Mouse (Mus musculus): ENCODE measurements around the gene Snx17.

Snx17 gene

DNA sequence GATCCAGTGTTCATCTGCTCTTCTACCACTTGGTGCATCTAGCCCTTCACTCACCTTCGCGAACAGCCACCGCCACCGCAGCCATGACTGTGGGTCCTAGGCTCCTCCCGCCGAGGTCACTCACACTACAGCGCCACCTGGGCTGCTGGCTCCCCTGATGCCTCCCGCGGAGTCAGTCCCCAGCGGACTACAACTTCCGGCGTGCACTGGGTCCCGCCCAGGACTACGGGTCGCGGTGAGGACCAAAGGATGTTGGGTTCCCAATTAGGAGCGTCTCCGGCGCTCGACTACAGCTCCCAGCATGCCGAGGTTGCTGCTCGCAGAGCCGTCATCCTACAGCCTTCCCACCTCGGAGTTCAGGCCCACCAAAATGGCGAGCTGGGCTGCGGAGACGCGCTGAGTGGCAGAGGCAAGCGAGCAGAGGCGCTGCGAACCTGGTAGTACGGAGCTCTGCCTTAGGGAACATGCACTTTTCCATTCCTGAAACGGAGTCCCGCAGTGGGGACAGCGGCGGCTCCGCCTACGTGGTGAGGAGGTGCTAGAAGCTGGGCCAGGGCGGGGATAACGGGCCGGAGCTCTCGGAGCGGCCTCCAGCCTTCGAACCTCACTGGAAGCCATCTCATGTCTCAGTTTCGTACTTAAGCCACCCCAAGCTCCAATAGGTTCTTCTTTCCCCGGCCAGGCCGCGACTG lies at the start of gene Snx17, which contains the start of gene Eif2b4:
TSS of gene Snx17 (plus strand) at position 289 of the 692 bp plus-strand sequence.
TSS of gene Eif2b4 (minus strand) at position 492 of the 692 bp plus-strand sequence.
- peak; percentile 99 for DNase-seq (ENCODE audit: low spot score in 2 of 2)

DNA sequence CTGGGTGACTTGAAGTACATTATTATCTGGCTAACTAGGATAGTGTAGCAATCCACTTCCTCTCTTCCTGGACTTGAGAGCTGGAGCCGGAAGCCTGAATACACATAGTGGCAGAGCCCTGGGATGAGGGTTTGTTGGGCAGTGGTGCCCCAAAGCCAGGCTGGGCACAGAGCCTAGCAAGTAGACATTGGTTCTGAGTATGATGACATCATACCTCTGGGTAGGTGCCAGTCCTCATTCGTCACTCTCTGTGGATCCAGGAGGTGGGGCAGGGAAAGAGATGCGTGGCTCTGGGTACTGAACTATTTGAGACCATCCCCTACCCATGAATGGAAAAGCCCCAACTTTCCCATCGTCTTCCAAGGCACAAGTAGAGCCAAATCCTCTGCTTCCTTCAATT lies 43.2 kb upstream of the Snx17 start:
- no peak for DNase-seq (ENCODE audit: low spot score in 2 of 2)

DNA sequence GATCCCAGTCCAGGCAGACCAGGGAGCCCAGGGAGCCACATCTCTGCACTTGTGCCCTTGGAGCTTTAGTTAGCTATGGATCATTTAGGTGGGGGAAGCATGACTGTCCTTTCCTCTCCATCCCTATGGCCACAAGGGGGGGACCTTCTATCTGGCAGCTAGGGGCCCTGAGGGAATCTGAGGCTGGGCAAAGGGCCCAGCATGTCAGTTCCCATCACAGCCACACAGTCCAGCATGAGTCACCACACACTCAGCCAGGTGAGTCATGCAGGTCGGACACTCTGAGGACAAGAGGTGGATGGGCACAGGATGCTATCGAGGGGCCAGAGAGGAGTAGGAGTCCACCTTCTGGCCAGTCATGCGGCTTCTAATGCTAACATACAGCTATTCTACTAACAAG lies 41.3 kb upstream of the Snx17 start:
- DNase-seq (ENCODE audit: low spot score in 2 of 2) = no peak

DNA sequence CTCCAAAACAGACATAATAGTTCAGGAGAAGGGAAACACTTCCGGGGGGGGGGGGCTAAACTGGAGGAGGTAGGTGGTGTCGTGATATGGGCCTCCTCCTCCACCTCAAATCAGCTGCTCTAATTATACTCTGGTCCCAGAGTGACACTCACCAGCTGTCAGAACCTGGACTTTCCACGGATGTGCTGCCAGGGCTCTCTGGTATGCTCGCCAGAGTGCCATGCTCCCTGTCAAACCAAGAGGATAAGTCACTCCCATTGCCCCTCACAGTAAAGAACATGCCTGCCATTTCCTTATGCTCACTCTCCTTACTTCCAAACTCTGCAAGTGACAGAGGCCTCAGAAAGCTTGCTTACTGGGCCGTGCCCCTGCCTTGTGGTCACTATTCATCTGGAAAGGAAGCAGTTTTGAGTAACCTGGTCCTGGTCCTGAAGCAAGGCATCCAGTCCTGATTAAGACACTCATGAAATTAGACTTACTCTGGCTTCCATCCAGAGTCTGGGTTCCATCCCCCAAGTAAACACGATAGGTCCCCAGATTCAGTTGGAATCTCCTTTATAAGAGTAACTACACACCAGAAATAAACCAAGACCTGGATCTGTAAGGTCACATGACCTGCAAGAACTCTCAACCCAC lies 39.4 kb upstream of the Snx17 start:
- no peak for DNase-seq (ENCODE audit: low spot score in 2 of 2)

DNA sequence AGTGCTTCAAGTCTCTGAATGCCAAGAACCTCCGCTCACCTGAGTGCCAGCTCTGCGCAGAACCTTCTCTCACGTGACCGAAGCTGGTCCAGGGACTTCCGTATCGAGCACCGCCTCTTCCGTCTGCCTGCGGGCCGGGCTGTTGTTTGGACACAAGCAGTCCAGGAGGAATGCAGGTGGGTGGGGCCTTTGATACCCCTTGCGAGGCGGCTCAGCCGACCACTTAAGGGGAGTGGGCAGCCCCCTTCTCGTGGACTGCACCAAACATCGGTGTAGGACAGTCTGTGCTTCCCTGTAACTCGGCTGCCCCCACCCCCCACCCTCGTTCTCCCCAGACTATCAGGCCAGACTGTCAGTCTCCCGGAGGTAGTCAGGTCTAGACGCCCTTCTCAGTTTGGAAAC lies 38.9 kb upstream of the Snx17 start, which contains the start of gene Mpv17:
TSS of gene Mpv17 (minus strand) at position 100 of the 402 bp plus-strand sequence.
- peak; percentile 60 to 72 for DNase-seq (ENCODE audit: low spot score in 2 of 2)

DNA sequence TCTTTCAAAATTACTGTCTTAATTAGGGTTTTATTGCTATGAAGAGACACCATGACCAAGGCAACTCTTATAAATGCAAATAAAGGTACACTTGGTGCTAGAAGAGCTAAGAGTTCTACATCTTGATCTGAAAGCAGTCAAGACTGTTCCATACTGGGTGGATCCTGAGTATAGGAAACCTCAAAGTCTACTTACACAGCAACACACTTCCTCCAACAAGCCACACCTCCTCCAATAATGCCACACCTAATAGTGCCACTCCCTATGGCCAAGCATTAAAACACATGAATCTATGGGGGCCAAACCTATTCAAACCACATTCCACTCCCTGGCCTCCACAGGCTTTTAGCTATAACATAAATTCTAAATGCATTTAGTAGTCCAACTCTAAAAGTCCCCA lies 30.6 kb upstream of the Snx17 start:
- no peak for DNase-seq (ENCODE audit: low spot score in 2 of 2)

DNA sequence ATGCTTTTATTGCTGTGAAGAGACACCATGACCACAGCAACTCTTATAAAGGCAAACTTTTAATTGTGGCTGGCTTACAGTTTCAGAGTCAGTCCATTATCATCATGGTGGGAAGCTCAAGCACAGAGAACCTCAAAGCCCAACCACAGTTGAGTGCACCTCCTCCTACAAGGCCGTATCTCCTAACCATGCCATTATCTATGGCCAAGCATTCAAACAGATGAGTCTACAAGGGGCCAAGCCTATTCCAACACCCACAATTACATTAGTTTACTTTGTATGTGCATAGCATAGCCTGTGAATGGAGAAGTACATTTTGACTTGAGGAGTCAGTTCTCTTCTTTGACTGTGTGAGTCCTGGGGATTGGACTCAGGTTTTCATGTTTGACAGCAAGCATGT lies 28.1 kb upstream of the Snx17 start:
- DNase-seq (ENCODE audit: low spot score in 2 of 2) = no peak

DNA sequence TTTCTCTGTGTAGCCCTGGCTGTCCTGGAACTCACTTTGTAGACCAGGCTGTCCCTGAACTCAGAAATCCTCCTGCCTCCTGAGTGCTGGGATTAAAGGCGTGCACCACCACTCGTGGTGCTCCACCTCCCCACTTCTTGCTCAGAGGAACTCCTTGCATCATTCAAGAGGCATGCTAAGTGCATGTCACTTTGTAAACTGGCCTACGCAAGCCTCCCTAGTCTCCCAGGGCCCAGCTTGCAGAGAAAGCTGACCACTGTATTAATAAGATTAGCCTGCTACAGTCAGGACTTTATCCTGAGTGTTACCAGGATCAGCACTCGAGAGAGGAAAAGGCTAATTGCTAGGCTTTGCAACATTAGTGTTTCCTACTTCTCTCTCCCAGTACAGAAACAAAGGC lies 24.4 kb upstream of the Snx17 start:
- no peak for DNase-seq (ENCODE audit: low spot score in 2 of 2)

DNA sequence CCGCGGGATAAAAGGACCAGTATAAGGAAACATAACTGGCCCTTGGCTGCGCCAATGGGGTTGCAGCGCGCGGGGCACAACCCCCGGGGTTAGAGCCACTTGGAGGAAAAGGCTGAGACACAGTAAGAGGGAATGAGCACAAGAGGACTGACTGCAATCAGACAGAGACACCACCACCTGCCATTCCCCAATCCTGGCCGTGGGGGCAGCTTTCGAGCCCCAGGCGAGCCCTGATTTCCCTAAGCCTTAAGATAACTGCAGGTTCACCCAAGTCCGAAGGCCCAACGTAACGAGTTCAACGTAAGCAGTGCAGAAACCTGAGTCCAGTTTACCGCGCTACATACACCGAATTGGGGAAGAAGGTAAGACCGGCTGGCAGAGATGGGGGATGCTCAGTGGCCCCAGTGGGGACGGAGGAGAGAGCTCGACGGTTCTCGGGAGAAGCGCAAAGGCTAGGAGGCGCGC lies 13.7 kb upstream of the Snx17 start:
- no peak for DNase-seq (ENCODE audit: low spot score in 2 of 2)

DNA sequence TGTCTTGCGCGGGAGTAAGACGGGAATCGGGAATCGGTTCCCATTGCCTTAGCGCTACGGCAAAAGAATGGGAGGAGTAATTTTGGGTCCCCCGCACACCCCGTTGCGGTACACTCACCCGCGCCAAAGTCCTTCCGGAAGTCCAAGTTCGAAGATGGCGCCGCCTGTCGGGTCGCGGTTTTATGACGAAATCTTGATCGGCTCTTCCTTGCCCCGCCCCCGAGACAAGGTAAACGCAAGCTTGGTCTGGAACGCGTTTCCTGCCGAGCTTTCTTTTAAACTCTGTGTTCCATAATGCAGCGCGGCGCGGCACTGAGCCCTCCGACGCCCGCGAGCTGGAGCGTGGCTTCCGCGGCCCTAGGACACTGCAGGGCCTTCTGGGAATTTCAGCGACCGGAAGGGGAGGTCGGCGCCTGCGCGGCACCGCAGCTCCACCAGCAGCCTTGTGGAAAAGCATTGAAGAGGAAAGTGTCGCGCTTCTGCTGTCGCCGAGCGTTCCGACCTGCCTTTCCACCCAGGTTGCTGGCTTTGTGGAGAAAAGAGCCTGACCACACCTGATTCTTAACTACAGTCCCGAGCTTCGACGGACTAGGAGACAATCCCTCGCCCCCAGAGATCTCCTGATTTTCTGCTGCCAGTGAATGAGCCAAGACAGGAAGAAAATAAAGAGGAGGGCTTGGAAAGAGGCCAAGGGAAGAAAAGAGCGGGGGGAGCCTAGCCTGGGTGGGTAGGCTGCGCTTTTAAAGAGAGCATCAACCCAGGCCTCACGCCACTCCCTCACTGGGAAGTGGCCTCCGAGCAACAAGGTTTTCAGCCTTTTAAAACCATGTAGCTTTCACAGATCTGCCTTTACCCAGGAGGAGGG lies 13.0 kb upstream of the Snx17 start, which contains the start of the genes Gm29609 and Gtf3c2:
TSS of gene Gm29609 (minus strand) at position 146 of the 865 bp plus-strand sequence.
TSS of gene Gtf3c2 (minus strand) at position 379 of the 865 bp plus-strand sequence.
- DNase-seq (ENCODE audit: low spot score in 2 of 2) = peak; percentile 94 to 96

DNA sequence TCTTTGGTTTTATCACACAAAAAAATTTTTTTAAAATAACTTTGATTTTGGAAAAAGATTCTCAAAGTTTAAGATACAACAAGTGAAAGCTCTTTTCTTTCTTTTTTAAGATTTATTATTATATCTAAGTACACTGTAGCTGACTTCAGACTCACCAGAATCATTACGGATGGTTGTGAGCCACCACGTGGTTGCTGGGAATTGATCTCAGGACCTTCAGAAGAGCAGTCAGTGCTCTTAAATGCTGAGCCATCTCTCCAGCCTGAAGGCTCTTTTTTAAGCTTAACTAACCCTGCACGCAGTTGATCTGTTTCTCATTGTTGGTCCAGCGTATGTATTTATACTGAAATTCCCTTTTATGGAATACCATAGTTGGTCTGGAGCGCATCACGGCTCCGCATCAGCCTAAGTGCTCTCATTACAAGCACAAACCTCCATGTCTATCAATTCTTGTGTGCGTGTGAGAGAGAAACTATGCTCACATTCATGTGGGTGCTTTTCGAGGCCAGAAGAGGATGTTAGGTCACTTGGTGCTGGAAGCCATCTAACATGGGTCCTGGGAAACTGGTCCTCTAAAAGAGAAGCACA lies 11.8 kb upstream of the Snx17 start:
- no peak for DNase-seq (ENCODE audit: low spot score in 2 of 2)

DNA sequence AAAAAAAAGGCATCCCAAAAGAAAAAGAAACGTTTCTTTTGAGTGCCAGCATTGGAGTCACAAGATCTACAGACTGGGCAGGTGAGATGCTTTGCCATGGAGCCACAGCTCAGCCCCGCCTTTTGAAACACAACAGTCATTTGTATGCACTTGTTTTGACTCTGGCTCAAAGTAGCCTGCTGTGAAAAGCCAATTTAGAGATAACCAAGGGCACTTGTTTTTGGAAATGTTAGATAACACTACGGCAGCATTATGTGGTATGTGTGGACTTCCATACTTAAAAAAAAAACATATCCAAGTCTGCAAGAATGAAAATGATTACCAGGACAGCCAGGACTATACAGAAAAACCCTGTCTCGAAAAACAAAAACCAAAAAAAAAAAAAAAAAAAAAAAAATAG lies 9.3 kb upstream of the Snx17 start:
- no peak for DNase-seq (ENCODE audit: low spot score in 2 of 2)

DNA sequence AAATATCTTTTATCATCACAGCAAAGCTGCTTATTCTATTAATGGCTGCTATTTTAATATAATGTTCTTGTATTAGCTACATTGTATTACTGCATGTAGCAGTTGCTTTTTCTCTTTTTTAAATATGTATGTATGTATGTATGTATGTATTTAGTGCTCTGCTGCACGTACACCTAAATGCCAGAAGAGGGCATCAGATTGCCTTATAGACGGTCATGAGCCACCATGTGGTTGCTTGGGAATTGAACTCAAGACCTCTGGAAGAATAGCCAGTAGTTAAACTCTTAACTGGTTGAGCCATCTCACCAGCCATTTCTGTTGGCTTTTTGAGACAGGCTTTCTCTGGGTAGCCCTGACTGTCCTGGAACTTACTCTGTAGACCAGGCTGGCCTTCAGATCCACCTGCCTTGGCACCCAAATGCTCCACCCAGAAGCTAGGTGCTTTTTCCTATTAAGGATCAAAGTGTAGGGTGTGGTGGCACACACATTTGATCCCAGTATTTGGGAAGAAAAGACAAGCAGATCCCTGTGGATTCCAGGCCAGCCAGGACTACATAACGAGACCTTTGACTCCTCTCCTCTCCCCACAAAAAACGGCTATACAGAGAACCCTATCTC lies 4.7 kb upstream of the Snx17 start:
- DNase-seq (ENCODE audit: low spot score in 2 of 2) = no peak

DNA sequence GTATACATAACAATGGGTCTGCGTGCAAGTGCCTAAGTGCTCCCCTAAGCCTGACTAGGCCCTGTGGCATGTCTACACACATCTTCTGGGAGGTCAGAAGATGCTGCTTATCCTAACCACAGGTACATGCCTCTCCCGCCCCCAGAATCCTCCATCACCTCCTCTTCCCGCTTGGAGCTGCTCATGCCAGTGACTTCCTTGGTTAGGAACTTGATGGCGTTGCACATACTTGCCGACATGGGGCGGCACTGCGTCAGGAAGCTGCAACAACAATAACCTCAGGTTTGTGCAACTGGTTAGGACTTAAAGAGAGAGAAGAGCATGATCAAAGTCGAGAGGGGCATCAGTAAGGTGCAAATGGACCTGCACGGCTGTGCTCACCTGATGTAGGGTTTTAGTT lies 2.8 kb upstream of the Snx17 start:
- DNase-seq (ENCODE audit: low spot score in 2 of 2) = no peak

DNA sequence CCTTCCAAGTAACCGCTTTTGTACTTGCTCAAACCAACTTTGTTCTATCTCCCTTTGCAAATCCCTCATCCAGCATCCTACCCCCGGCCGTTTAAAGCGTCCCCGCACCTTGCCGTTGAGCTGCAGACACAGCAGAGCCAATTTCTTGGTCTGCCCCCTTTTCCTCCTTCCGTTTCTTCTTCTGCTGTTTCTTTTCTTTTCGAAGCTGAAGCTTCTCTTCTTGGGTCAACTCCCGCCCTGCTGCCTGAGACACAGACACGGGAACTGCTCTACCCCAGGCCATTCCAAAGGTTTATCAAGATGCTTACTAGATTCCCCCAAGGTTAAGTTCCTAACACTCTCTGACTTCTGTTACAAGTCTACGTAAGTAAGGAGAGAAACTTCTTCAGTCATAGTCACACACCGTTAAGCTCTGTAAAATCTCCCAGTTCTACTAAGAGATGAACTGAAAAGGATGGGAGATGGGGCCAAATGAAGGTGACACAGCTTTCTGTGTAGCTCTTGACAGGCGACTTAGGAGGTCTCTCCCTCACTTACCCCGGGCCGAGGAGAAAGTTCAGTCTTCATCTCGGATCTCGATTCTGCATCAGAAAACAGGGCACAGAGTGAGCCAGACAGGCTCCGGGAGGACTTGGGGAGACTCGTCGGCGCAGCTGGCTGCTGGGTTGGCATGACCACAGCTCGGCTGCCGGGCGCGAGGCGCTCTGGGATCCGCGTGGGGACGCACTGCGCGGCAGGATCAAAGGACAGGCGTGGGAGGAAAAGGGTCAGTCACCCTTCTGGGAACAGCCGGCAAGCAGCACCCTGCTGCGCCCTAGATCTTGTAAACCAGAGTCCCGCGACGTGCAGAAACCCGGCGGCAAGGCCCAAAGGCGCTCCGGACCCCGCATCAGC lies 735 bp upstream of the Snx17 start:
- DNase-seq (ENCODE audit: low spot score in 2 of 2) = no peak

DNA sequence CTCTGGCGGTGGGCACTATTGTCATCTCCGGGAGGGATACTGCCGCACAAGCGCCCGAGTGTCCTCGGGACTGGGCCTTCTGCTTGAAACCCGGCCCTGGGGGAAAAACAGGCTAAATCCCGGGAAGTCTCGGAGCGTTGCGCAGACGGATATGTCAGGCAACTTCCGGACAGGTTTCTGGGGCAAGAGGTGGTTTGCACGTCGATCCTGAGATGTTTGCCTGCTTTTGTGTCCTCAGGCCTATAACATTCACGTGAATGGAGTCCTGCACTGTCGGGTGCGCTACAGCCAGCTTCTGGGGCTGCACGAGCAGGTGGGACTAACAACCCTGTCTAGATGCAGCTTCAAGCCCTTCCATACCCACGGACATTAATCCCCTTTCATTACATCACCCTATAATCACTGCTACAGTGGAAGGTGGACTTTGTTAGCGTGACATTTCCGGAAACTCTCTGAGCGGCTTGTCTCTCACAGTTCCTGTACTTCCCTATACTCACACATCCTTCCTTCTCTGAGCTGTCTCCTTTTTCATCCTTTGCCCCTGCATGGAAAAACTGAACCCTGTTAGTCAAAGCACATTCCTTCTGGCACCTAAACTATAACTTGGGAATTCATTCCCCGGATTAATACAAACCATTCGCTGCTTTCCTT lies 729 bp downstream of the Snx17 start:
- DNase-seq (ENCODE audit: low spot score in 2 of 2) = no peak

DNA sequence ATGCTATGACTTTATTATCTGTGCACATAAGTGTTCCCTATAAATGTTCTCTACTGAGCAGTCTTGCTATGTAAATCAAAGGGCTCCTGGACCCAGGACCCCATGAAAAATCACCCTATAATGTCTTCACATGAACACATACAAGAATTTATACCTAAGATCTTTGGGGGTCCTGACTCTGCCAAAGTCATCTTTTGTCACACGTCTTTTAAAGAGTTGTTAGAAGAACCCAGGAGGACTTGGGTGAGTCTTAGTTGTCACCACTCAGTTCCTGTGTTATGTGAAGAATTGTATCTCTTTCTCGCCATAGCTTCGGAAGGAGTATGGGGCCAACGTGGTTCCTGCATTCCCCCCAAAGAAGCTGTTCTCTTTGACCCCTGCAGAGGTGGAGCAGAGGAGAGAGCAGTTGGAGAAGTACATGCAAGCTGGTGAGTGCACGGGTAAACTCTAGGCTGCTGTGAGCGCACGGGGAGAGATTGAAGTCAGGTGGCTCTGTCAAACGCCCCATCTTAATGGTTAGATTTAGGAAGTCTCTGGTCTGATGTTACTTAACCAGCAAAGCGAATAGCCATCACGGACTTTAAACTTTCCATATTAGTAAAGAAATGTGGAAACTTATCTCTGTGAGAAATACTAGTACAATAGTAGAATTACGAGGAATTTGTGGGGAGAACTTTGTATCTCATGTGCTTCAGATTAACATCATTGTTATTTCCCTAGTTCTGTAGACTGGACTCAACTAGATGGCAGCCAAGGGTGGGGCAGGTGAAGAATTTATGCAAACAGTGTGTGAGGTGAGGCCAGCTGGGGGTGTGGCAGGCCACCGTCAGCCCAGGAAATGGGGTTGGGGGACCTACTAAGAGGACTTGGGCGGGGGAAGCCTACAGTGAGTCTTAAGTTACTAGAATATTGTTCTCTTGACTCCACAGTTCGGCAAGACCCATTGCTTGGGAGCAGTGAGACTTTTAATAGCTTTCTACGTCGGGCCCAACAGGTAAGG lies 1.8 kb downstream of the Snx17 start:
- DNase-seq (ENCODE audit: low spot score in 2 of 2) = no peak

DNA sequence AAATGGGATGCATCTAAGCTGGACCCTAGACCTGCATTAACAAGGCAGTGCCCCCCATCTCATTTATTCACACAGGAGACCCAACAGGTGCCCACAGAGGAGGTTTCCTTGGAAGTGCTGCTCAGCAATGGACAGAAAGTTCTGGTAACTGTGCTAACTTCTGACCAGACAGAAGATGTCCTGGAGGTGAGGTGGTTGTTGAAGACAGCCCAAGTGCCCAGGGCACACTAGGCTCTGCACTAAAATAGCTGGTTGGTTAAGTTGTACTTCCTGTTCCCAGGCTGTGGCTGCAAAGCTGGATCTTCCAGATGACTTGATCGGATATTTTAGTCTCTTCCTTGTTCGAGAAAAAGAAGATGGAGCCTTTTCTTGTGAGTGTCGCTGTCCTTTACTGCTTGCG lies 2.6 kb downstream of the Snx17 start:
- no peak for DNase-seq (ENCODE audit: low spot score in 2 of 2)

DNA sequence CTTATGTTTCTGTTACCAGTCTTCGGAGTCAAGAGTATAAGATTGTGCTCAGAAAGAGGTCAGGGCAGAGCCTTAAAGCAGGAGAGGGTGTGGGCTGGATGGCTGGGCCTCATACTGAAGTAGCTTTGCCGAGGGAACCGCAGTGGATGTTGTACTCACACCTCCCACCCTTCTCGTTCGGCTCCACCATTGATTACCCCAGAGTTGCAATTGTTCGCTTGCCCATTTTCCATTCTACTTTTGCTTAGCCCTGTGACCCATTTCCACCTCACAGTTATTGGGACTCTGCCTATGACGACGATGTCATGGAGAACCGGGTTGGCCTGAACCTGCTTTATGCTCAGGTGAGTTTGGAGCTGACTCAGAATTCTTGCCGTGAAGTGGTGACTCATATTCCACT lies 3.2 kb downstream of the Snx17 start:
- no peak for DNase-seq (ENCODE audit: low spot score in 2 of 2)
